Mouse (Mus musculus) left cerebral cortex, postnatal 36 days (tissue): ENCODE results near the gene Atg9b. TPM values are rescaled to one million over a fixed set of nuclear protein-coding genes. Genes with fewer than 3 reads are reported as not detected.
A peak's percentile ranks its signal among the peaks of the same experiment; 100 is the strongest.

Experiments
- DNase-seq, 2 experiments: peaks; one replicate each; pipeline ENCODE4 v3.0.0; 2021 to 2022; ENCODE audit warnings: low spot score in 2 of 2, mixed read lengths in 1 of 2
- intact Hi-C: fragments of 180-260 bp; cut with DNase I; formaldehyde crosslinking; loops from one replicate; pipeline ENCODE4 v1.15.1; 2025
- total RNA-seq, 2 experiments: library from RNA; stranded (reverse); gene quantifications; 2 replicates each; pipeline ENCODE4 v1.2.3; 2021

The Atg9b gene
- total RNA-seq, result 1 to 10 TPM; 2.4 to 4.4 TPM

GRCm38 (mm10) chr5:24391864-24392263, at the start of gene Atg9b:
Gene Atg9b, minus strand, starts transcription at chr5:24392143.
- intact Hi-C loops, result no loop called here
- DNase-seq, result no peak

GRCm38 (mm10) chr5:24441187-24441586, 49.2 kb upstream of the Atg9b start:
- no peak for DNase-seq

GRCm38 (mm10) chr5:24433993-24434392, 42.0 kb upstream of the Atg9b start:
- intact Hi-C loops, result no loop called here
- no peak for DNase-seq

More at GRCm38 (mm10) chr5:24441187-24441586, 49.2 kb upstream of the Atg9b start:
- intact Hi-C loops, result no loop called here

- intact Hi-C loops, result no loop called here
- no peak for DNase-seq
Measured at GRCm38 (mm10) chr5:24428596-24428995, 36.7 kb upstream of the Atg9b start.

- DNase-seq, result no peak
- intact Hi-C loops, result no loop called here
Measured at GRCm38 (mm10) chr5:24427981-24428402, 36.0 kb upstream of the Atg9b start.

GRCm38 (mm10) chr5:24427285-24427633, 35.3 kb upstream of the Atg9b start:
- intact Hi-C loops, result no loop called here
- DNase-seq, result no peak

- no peak for DNase-seq
- intact Hi-C loops, result no loop called here
Measured at GRCm38 (mm10) chr5:24426556-24427284, 34.8 kb upstream of the Atg9b start.

- intact Hi-C loops, result no loop called here
- no peak for DNase-seq
Measured at GRCm38 (mm10) chr5:24426037-24426432, 34.1 kb upstream of the Atg9b start.

- DNase-seq, result no peak
- intact Hi-C loops, result loop anchor here (1.0 kb wide), 1 partner anchor 26 kb away; no protein-coding TSS in a partner anchor
Measured at GRCm38 (mm10) chr5:24425421-24426036, 33.6 kb upstream of the Atg9b start.

- intact Hi-C loops, result loop anchor here (1.0 kb wide), 1 partner anchor 26 kb away; no protein-coding TSS in a partner anchor
- peak; percentile 69 to 80 for DNase-seq
Measured at GRCm38 (mm10) chr5:24424861-24425411, 33.0 kb upstream of the Atg9b start.

GRCm38 (mm10) chr5:24424004-24424781, 32.2 kb upstream of the Atg9b start:
- intact Hi-C loops, result no loop called here
- no peak for DNase-seq

- intact Hi-C loops, result loop anchor here (1.0 kb wide), 1 partner anchor 25 kb away; no protein-coding TSS in a partner anchor
- peak; percentile 99 to 100 for DNase-seq
Measured at GRCm38 (mm10) chr5:24423129-24424003, 31.4 kb upstream of the Atg9b start, which contains the start of the genes Cdk5 and Slc4a2. Gene Cdk5, minus strand, starts transcription at chr5:24423530. Gene Slc4a2, plus strand, starts transcription at chr5:24423837.

GRCm38 (mm10) chr5:24420381-24420780, 28.4 kb upstream of the Atg9b start:
- no peak for DNase-seq
- intact Hi-C loops, result no loop called here

- intact Hi-C loops, result no loop called here
- no peak for DNase-seq
Measured at GRCm38 (mm10) chr5:24417587-24417986, 25.6 kb upstream of the Atg9b start.

- DNase-seq, result peak; percentile 42 to 68
- intact Hi-C loops, result loop anchor here (1.0 kb wide), 1 partner anchor 55 kb away; no protein-coding TSS in a partner anchor
Measured at GRCm38 (mm10) chr5:24416222-24416736, 24.3 kb upstream of the Atg9b start.

GRCm38 (mm10) chr5:24413938-24414337, 22.0 kb upstream of the Atg9b start:
- intact Hi-C loops, result loop anchor here (1.0 kb wide), 1 partner anchor 9 kb away; no protein-coding TSS in a partner anchor
- DNase-seq, result no peak

- no peak for DNase-seq
- intact Hi-C loops, result loop anchor here (1.0 kb wide), 1 partner anchor 8 kb away; no protein-coding TSS in a partner anchor
Measured at GRCm38 (mm10) chr5:24413042-24413693, 21.2 kb upstream of the Atg9b start, which contains the start of gene Asic3. Gene Asic3, plus strand, starts transcription at chr5:24413392.

- intact Hi-C loops, result no loop called here
- no peak for DNase-seq
Measured at GRCm38 (mm10) chr5:24412063-24412462, 20.1 kb upstream of the Atg9b start.
